Mouse (Mus musculus): ENCODE results near the gene Dand5.

Gene Dand5

GRCm38 (mm10) chr8:84822723-84823122 is at the start of gene Dand5:
Gene Dand5 (minus strand): TSS chr8:84822823.
- DNase-seq (ENCODE audit: low spot score) = no peak

- DNase-seq (ENCODE audit: low spot score) = peak; percentile 68
Observed at GRCm38 (mm10) chr8:84871376-84872308, 49.0 kb upstream of the Dand5 start, which contains the start of gene Syce2. Gene Syce2 (plus strand): TSS chr8:84872111.

GRCm38 (mm10) chr8:84856864-84857441 is 34.3 kb upstream of the Dand5 start, which contains the start of gene Farsa:
Gene Farsa (plus strand): TSS chr8:84856989.
- DNase-seq (ENCODE audit: low spot score) = peak; percentile 98

- no peak for DNase-seq (ENCODE audit: low spot score)
Observed at GRCm38 (mm10) chr8:84856434-84856833, 33.8 kb upstream of the Dand5 start.

- DNase-seq (ENCODE audit: low spot score) = peak; percentile 48
Observed at GRCm38 (mm10) chr8:84847684-84848435, 25.2 kb upstream of the Dand5 start.

GRCm38 (mm10) chr8:84846722-84847572 is 24.3 kb upstream of the Dand5 start, which contains the start of gene Calr:
Gene Calr (minus strand): TSS chr8:84846934.
- DNase-seq (ENCODE audit: low spot score) = peak; percentile 100

GRCm38 (mm10) chr8:84846094-84846721 is 23.6 kb upstream of the Dand5 start:
- DNase-seq (ENCODE audit: low spot score) = peak; percentile 56

- peak; percentile 64 for DNase-seq (ENCODE audit: low spot score)
Observed at GRCm38 (mm10) chr8:84845355-84846093, 22.9 kb upstream of the Dand5 start.

- no peak for DNase-seq (ENCODE audit: low spot score)
Observed at GRCm38 (mm10) chr8:84844397-84845070, 21.9 kb upstream of the Dand5 start.

- no peak for DNase-seq (ENCODE audit: low spot score)
Observed at GRCm38 (mm10) chr8:84841514-84841913, 18.9 kb upstream of the Dand5 start.

GRCm38 (mm10) chr8:84840248-84840999 is 17.8 kb upstream of the Dand5 start, which contains the start of gene Rad23a:
Gene Rad23a (minus strand): TSS chr8:84840665.
- peak; percentile 97 for DNase-seq (ENCODE audit: low spot score)

- peak; percentile 19 for DNase-seq (ENCODE audit: low spot score)
Observed at GRCm38 (mm10) chr8:84839875-84840247, 17.2 kb upstream of the Dand5 start.

GRCm38 (mm10) chr8:84839411-84839810 is 16.8 kb upstream of the Dand5 start:
- no peak for DNase-seq (ENCODE audit: low spot score)

- DNase-seq (ENCODE audit: low spot score) = no peak
Observed at GRCm38 (mm10) chr8:84838513-84838912, 15.9 kb upstream of the Dand5 start.

GRCm38 (mm10) chr8:84837912-84838470 is 15.4 kb upstream of the Dand5 start:
- no peak for DNase-seq (ENCODE audit: low spot score)

GRCm38 (mm10) chr8:84837149-84837911 is 14.7 kb upstream of the Dand5 start:
- DNase-seq (ENCODE audit: low spot score) = peak; percentile 75
